Mouse (Mus musculus): Measurements from ENCODE around the gene Ppfia3. TPM values are rescaled to one million over a fixed set of nuclear protein-coding genes. Genes with fewer than 3 reads are reported as not detected.
"Not testable (repeated sequence)": the region's sequence is repeated elsewhere in the genome, so short reads cannot be mapped to it uniquely, and the experiment has no call there.

Gene Ppfia3
- polyA plus RNA-seq, 1 experiment from 2014 or later: 3.7 TPM

GRCm38 (mm10) chr7:45361243-45361804 lies 5.5 kb downstream of the Ppfia3 start:
- Histone ChIP-seq H3K27me3 (ENCODE audit: control insufficient read depth, insufficient read depth, low read length) (peaks cover 69% of the 10 kb centered on the region), H3K9me3 (replicated peaks; ENCODE audit: control insufficient read depth, low read length) (no peaks in the 10 kb centered on the region), H3K27ac (ENCODE audit: low read depth, low read length) (no peak overlapping the region), H3K36me3 (ENCODE audit: control insufficient read depth, insufficient read depth, low read length) (no peaks in the 10 kb centered on the region), H3K4me1 (ENCODE audit: control insufficient read depth, insufficient read depth, low read length) (peaks cover 8% of the 10 kb centered on the region), H3K9ac (ENCODE audit: low read depth, low read length) (no peak overlapping the region), H3K4me2 (peak overlapping the region; percentile 69), H3K4me3 (ENCODE audit: low read depth, low read length) (peak overlapping the region; percentile 37)
- peak; percentile 68 for ATAC-seq (replicated peaks; ENCODE audit: insufficient number of reproducible peaks, low FRiP score, low TSS enrichment)
- WGBS (ENCODE audit: insufficient replicate concordance): 2% methylated on average over 43 of the region's 43 CpGs

- 38% methylated on average over 18 of the region's 18 CpGs for WGBS (ENCODE audit: insufficient replicate concordance)
- Histone ChIP-seq H3K9me3 (replicated peaks; ENCODE audit: control insufficient read depth, low read length) (no peaks in the 10 kb centered on the region), H3K4me2 (no peak overlapping the region; the same call in 1 of the 2 replicates), H3K27ac (ENCODE audit: low read depth, low read length) (no peak overlapping the region), H3K4me3 (ENCODE audit: low read depth, low read length) (no peak overlapping the region; the same call in 1 of the 2 replicates), H3K27me3 (ENCODE audit: control insufficient read depth, insufficient read depth, low read length) (peaks cover 66% of the 10 kb centered on the region), H3K4me1 (ENCODE audit: control insufficient read depth, insufficient read depth, low read length) (peaks cover 4% of the 10 kb centered on the region), H3K9ac (ENCODE audit: low read depth, low read length) (no peak overlapping the region), H3K36me3 (ENCODE audit: control insufficient read depth, insufficient read depth, low read length) (no peaks in the 10 kb centered on the region)
- ATAC-seq (replicated peaks; ENCODE audit: insufficient number of reproducible peaks, low FRiP score, low TSS enrichment): no peak
Observed at GRCm38 (mm10) chr7:45360404-45361125, 6.3 kb downstream of the Ppfia3 start.

GRCm38 (mm10) chr7:45359081-45359480 lies 7.7 kb downstream of the Ppfia3 start:
- peaks cover 57% of the 10 kb centered on the region for H3K27me3 ChIP-seq (ENCODE audit: control insufficient read depth, insufficient read depth, low read length)
- 30% methylated on average over 8 of the region's 11 CpGs for WGBS (ENCODE audit: insufficient replicate concordance)

GRCm38 (mm10) chr7:45356087-45356486 lies 10.7 kb downstream of the Ppfia3 start:
- 45% methylated on average over 13 of the region's 13 CpGs for WGBS (ENCODE audit: insufficient replicate concordance)
- Histone ChIP-seq H3K4me1 (ENCODE audit: control insufficient read depth, insufficient read depth, low read length) (no peaks in the 10 kb centered on the region), H3K27me3 (ENCODE audit: control insufficient read depth, insufficient read depth, low read length) (peaks cover 38% of the 10 kb centered on the region), H3K4me2 (no peak overlapping the region), H3K9ac (ENCODE audit: low read depth, low read length) (no peak overlapping the region), H3K36me3 (ENCODE audit: control insufficient read depth, insufficient read depth, low read length) (no peaks in the 10 kb centered on the region), H3K9me3 (replicated peaks; ENCODE audit: control insufficient read depth, low read length) (no peaks in the 10 kb centered on the region), H3K4me3 (ENCODE audit: low read depth, low read length) (no peak overlapping the region; the same call in 1 of the 2 replicates), H3K27ac (ENCODE audit: low read depth, low read length) (no peak overlapping the region)
- no peak for ATAC-seq (replicated peaks; ENCODE audit: insufficient number of reproducible peaks, low FRiP score, low TSS enrichment)

More at GRCm38 (mm10) chr7:45359081-45359480, 7.7 kb downstream of the Ppfia3 start:
- H3K36me3 ChIP-seq (ENCODE audit: control insufficient read depth, insufficient read depth, low read length); H3K4me3 ChIP-seq (ENCODE audit: low read depth, low read length); H3K4me2 ChIP-seq; H3K9me3 ChIP-seq (replicated peaks; ENCODE audit: control insufficient read depth, low read length); H3K9ac ChIP-seq (ENCODE audit: low read depth, low read length); H3K27ac ChIP-seq (ENCODE audit: low read depth, low read length); H3K4me1 ChIP-seq (ENCODE audit: control insufficient read depth, insufficient read depth, low read length); ATAC-seq (replicated peaks; ENCODE audit: insufficient number of reproducible peaks, low FRiP score, low TSS enrichment): not testable (repeated sequence)

GRCm38 (mm10) chr7:45355318-45356020 lies 11.3 kb downstream of the Ppfia3 start:
- Histone ChIP-seq H3K9me3 (replicated peaks; ENCODE audit: control insufficient read depth, low read length) (no peaks in the 10 kb centered on the region), H3K27ac (ENCODE audit: low read depth, low read length) (no peak overlapping the region), H3K27me3 (ENCODE audit: control insufficient read depth, insufficient read depth, low read length) (peaks cover 32% of the 10 kb centered on the region), H3K9ac (ENCODE audit: low read depth, low read length) (no peak overlapping the region), H3K4me1 (ENCODE audit: control insufficient read depth, insufficient read depth, low read length) (no peaks in the 10 kb centered on the region), H3K36me3 (ENCODE audit: control insufficient read depth, insufficient read depth, low read length) (no peaks in the 10 kb centered on the region), H3K4me2 (no peak overlapping the region), H3K4me3 (ENCODE audit: low read depth, low read length) (no peak overlapping the region)
- peak; percentile 46; the same call in 1 of the 2 replicates for ATAC-seq (replicated peaks; ENCODE audit: insufficient number of reproducible peaks, low FRiP score, low TSS enrichment)
- WGBS (ENCODE audit: insufficient replicate concordance): 67% methylated on average over 15 of the region's 15 CpGs

GRCm38 (mm10) chr7:45353041-45353440 lies 13.8 kb downstream of the Ppfia3 start:
- no peak overlapping the region for H3K4me3 ChIP-seq (ENCODE audit: low read depth, low read length)
- H3K4me1 ChIP-seq (ENCODE audit: control insufficient read depth, insufficient read depth, low read length): no peaks in the 10 kb centered on the region
- no peak overlapping the region for H3K9ac ChIP-seq (ENCODE audit: low read depth, low read length)
- 15% methylated on average over 5 of the region's 5 CpGs for WGBS (ENCODE audit: insufficient replicate concordance)
- ATAC-seq (replicated peaks; ENCODE audit: insufficient number of reproducible peaks, low FRiP score, low TSS enrichment): no peak
- peaks cover 19% of the 10 kb centered on the region for H3K27me3 ChIP-seq (ENCODE audit: control insufficient read depth, insufficient read depth, low read length)
- no peak overlapping the region for H3K27ac ChIP-seq (ENCODE audit: low read depth, low read length)
- no peak overlapping the region for H3K4me2 ChIP-seq
- H3K9me3 ChIP-seq (replicated peaks; ENCODE audit: control insufficient read depth, low read length): no peaks in the 10 kb centered on the region
- H3K36me3 ChIP-seq (ENCODE audit: control insufficient read depth, insufficient read depth, low read length): no peaks in the 10 kb centered on the region

GRCm38 (mm10) chr7:45346905-45347304 lies 19.9 kb downstream of the Ppfia3 start:
- Histone ChIP-seq H3K4me2 (no peak overlapping the region), H3K9me3 (replicated peaks; ENCODE audit: control insufficient read depth, low read length) (no peaks in the 10 kb centered on the region), H3K4me3 (ENCODE audit: low read depth, low read length) (no peak overlapping the region), H3K36me3 (ENCODE audit: control insufficient read depth, insufficient read depth, low read length) (no peaks in the 10 kb centered on the region), H3K4me1 (ENCODE audit: control insufficient read depth, insufficient read depth, low read length) (no peaks in the 10 kb centered on the region), H3K9ac (ENCODE audit: low read depth, low read length) (no peak overlapping the region), H3K27ac (ENCODE audit: low read depth, low read length) (no peak overlapping the region), H3K27me3 (ENCODE audit: control insufficient read depth, insufficient read depth, low read length) (no peaks in the 10 kb centered on the region; the same call in 1 of the 2 replicates)
- 62% methylated on average over 13 of the region's 13 CpGs for WGBS (ENCODE audit: insufficient replicate concordance)
- no peak for ATAC-seq (replicated peaks; ENCODE audit: insufficient number of reproducible peaks, low FRiP score, low TSS enrichment)

GRCm38 (mm10) chr7:45343543-45343942 lies 23.3 kb downstream of the Ppfia3 start:
- H3K4me3 ChIP-seq (ENCODE audit: low read depth, low read length): no peak overlapping the region
- no peak for ATAC-seq (replicated peaks; ENCODE audit: insufficient number of reproducible peaks, low FRiP score, low TSS enrichment)
- no peak overlapping the region for H3K4me2 ChIP-seq
- no peaks in the 10 kb centered on the region for H3K36me3 ChIP-seq (ENCODE audit: control insufficient read depth, insufficient read depth, low read length)
- WGBS (ENCODE audit: insufficient replicate concordance): 22% methylated on average over 13 of the region's 13 CpGs
- H3K9me3 ChIP-seq (replicated peaks; ENCODE audit: control insufficient read depth, low read length): no peaks in the 10 kb centered on the region
- no peak overlapping the region for H3K9ac ChIP-seq (ENCODE audit: low read depth, low read length)
- peaks cover 24% of the 10 kb centered on the region for H3K4me1 ChIP-seq (ENCODE audit: control insufficient read depth, insufficient read depth, low read length)
- H3K27ac ChIP-seq (ENCODE audit: low read depth, low read length): no peak overlapping the region
- no peaks in the 10 kb centered on the region for H3K27me3 ChIP-seq (ENCODE audit: control insufficient read depth, insufficient read depth, low read length)

Measured in heart, embryonic 11.5 days (tissue).